Mouse (Mus musculus) embryonic stem cell, embryonic (primary cell): ENCODE results near the gene Pdia6.

Experiments
- CTCF ChIA-PET, 4 experiments: fragments of 300-600 bp in 2 of 4; fragments of 350-600 bp in 2 of 4; sonication (Branson Sonifier 250); formaldehyde crosslinking; loops; one replicate each; lab custom pipeline; 2022; ENCODE audit warnings: inconsistent platforms in 2 of 4; lab: Charles Lee
- POLR2A ChIA-PET, 4 experiments: fragments of 300-600 bp in 2 of 4; fragments of 350-600 bp in 2 of 4; sonication (Branson Sonifier 250); formaldehyde crosslinking; loops; one replicate each; lab custom pipeline; 2022; ENCODE audit warnings: antibody characterized with exemption in 4 of 4, inconsistent platforms in 1 of 4; lab: Charles Lee

Gene Pdia6

GRCm38 (mm10) chr12:17253069-17253468 lies 13.3 kb upstream of the Pdia6 start:
- ChIA-PET CTCF (interaction anchor here (0.6 to 2.0 kb wide), 29 partner anchors 10 to 726 kb away, joined by 3 to 12 read pairs (median 4); partner anchors contain the start of genes 2410004P03Rik (in 1 of the 4) and Kcnf1 (in 1 of the 4)), POLR2A (interaction anchor here in 1 of 4 experiments (0.7 kb wide), 2 partner anchors 244 to 858 kb away, joined by 3 to 4 read pairs; no protein-coding TSS in a partner anchor)

GRCm38 (mm10) chr12:17255602-17256001 lies 10.7 kb upstream of the Pdia6 start:
- CTCF ChIA-PET: interaction anchor here (0.6 to 3.9 kb wide), 31 partner anchors 9 to 805 kb away, joined by 3 to 19 read pairs (median 3); partner anchors contain the start of genes 2410004P03Rik (in 2 of the 4), Kcnf1 (in 2 of the 4), Pdia6 (in 1 of the 4) and Pqlc3 (in 1 of the 4)
- POLR2A ChIA-PET: interaction anchor here in 3 of 4 experiments (0.7 to 1.8 kb wide), 7 partner anchors 11 to 244 kb away, joined by 3 to 6 read pairs (median 3); partner anchors contain the start of genes 2410004P03Rik (in 1 of the 3) and Pdia6 (in 1 of the 3)

GRCm38 (mm10) chr12:17256905-17257304 lies 9.4 kb upstream of the Pdia6 start:
- POLR2A ChIA-PET: interaction anchor here in 2 of 4 experiments (0.7 to 1.2 kb wide), 4 partner anchors 50 to 702 kb away, joined by 3 to 4 read pairs (median 3); partner anchors contain the start of gene 2410004P03Rik (in 1 of the 2)
- CTCF ChIA-PET: interaction anchor here in 3 of 4 experiments (0.6 to 3.9 kb wide), 21 partner anchors 12 to 560 kb away, joined by 3 to 19 read pairs (median 4); partner anchors contain the start of genes 2410004P03Rik (in 1 of the 3) and Kcnf1 (in 1 of the 3)

GRCm38 (mm10) chr12:17258431-17258830 lies 7.9 kb upstream of the Pdia6 start:
- POLR2A ChIA-PET: interaction anchor here in 3 of 4 experiments (0.7 to 1.2 kb wide), 6 partner anchors 11 to 409 kb away, joined by 3 to 4 read pairs (median 3); no protein-coding TSS in a partner anchor
- CTCF ChIA-PET: interaction anchor here in 3 of 4 experiments (0.7 to 3.9 kb wide), 5 partner anchors 15 to 298 kb away, joined by 4 to 19 read pairs (median 9); partner anchors contain the start of gene 2410004P03Rik (in 1 of the 3)

- CTCF ChIA-PET: interaction anchor here in 1 of 4 experiments (1.1 kb wide), 1 partner anchor 9 kb away, joined by 3 read pairs; no protein-coding TSS in a partner anchor
- POLR2A ChIA-PET: no interaction called here
Measured at GRCm38 (mm10) chr12:17261005-17261404, 5.3 kb upstream of the Pdia6 start.

GRCm38 (mm10) chr12:17263881-17264280 lies 2.5 kb upstream of the Pdia6 start:
- ChIA-PET POLR2A (interaction anchor here in 2 of 4 experiments (0.8 to 1.3 kb wide), 3 partner anchors 10 to 86 kb away, joined by 3 to 10 read pairs (median 3); no protein-coding TSS in a partner anchor), CTCF (interaction anchor here in 1 of 4 experiments (0.7 kb wide), 1 partner anchor 10 kb away, joined by 3 read pairs; no protein-coding TSS in a partner anchor)

GRCm38 (mm10) chr12:17264826-17265225 lies 1.5 kb upstream of the Pdia6 start:
- ChIA-PET CTCF (interaction anchor here in 3 of 4 experiments (0.6 to 1.3 kb wide), 4 partner anchors 9 to 231 kb away, joined by 3 to 8 read pairs (median 6); no protein-coding TSS in a partner anchor), POLR2A (interaction anchor here in 2 of 4 experiments (0.8 to 1.4 kb wide), 7 partner anchors 10 to 85 kb away, joined by 3 to 10 read pairs (median 3); partner anchors contain the start of gene Nol10 (in 1 of the 2))

- POLR2A ChIA-PET: interaction anchor here in 2 of 4 experiments (0.8 to 2.0 kb wide), 9 partner anchors 8 to 416 kb away, joined by 3 to 6 read pairs (median 3); partner anchors contain the start of gene Nol10 (in 1 of the 2)
- CTCF ChIA-PET: interaction anchor here in 3 of 4 experiments (0.5 to 1.2 kb wide), 3 partner anchors 11 to 442 kb away, joined by 3 to 4 read pairs (median 3); no protein-coding TSS in a partner anchor
Measured at GRCm38 (mm10) chr12:17266673-17266990, 287 bp downstream of the Pdia6 start.

- ChIA-PET POLR2A (interaction anchor here in 2 of 4 experiments (0.8 to 2.0 kb wide), 5 partner anchors 12 to 257 kb away, joined by 3 to 6 read pairs (median 3); no protein-coding TSS in a partner anchor), CTCF (no interaction called here)
Measured at GRCm38 (mm10) chr12:17267316-17267715, 971 bp downstream of the Pdia6 start.

- CTCF ChIA-PET: interaction anchor here in 3 of 4 experiments (0.8 to 1.8 kb wide), 3 partner anchors 16 to 109 kb away, joined by 3 to 7 read pairs (median 4); no protein-coding TSS in a partner anchor
- POLR2A ChIA-PET: no interaction called here
Measured at GRCm38 (mm10) chr12:17271272-17271671, 4.9 kb downstream of the Pdia6 start.

GRCm38 (mm10) chr12:17273841-17274240 lies 7.5 kb downstream of the Pdia6 start:
- POLR2A ChIA-PET: interaction anchor here in 2 of 4 experiments (0.6 to 2.4 kb wide), 9 partner anchors 7 to 341 kb away, joined by 3 to 12 read pairs (median 5); partner anchors contain the start of gene Pdia6 (in 1 of the 2)
- CTCF ChIA-PET: interaction anchor here in 2 of 4 experiments (0.5 to 2.7 kb wide), 3 partner anchors 16 to 21 kb away, joined by 3 to 12 read pairs (median 8); no protein-coding TSS in a partner anchor

GRCm38 (mm10) chr12:17288496-17288895 lies 22.2 kb downstream of the Pdia6 start:
- ChIA-PET CTCF (interaction anchor here in 1 of 4 experiments (0.9 kb wide), 1 partner anchor 277 kb away, joined by 4 read pairs; the partner anchor contains the start of gene 2410004P03Rik), POLR2A (interaction anchor here in 1 of 4 experiments (1.4 to 2.4 kb wide), 2 partner anchors 11 to 13 kb away, joined by 3 to 10 read pairs; no protein-coding TSS in a partner anchor)

- ChIA-PET CTCF (interaction anchor here in 2 of 4 experiments (0.6 to 0.9 kb wide), 2 partner anchors 33 to 278 kb away, joined by 4 read pairs; partner anchors contain the start of gene 2410004P03Rik (in 1 of the 2)), POLR2A (interaction anchor here in 2 of 4 experiments (0.7 to 2.4 kb wide), 8 partner anchors 9 to 31 kb away, joined by 3 to 10 read pairs (median 4); no protein-coding TSS in a partner anchor)
Measured at GRCm38 (mm10) chr12:17289060-17289459, 22.7 kb downstream of the Pdia6 start.

- POLR2A ChIA-PET: interaction anchor here in 2 of 4 experiments (1.0 to 2.4 kb wide), 7 partner anchors 9 to 28 kb away, joined by 3 to 10 read pairs (median 4); no protein-coding TSS in a partner anchor
Measured at GRCm38 (mm10) chr12:17289913-17290312, 23.6 kb downstream of the Pdia6 start.

GRCm38 (mm10) chr12:17290569-17290968 lies 24.2 kb downstream of the Pdia6 start:
- CTCF ChIA-PET: no interaction called here
- POLR2A ChIA-PET: interaction anchor here in 2 of 4 experiments (1.4 to 2.4 kb wide), 4 partner anchors 8 to 16 kb away, joined by 3 to 10 read pairs (median 5); no protein-coding TSS in a partner anchor

More at GRCm38 (mm10) chr12:17289913-17290312, 23.6 kb downstream of the Pdia6 start:
- CTCF ChIA-PET: no interaction called here

- ChIA-PET CTCF (no interaction called here), POLR2A (interaction anchor here in 2 of 4 experiments (0.5 to 1.4 kb wide), 2 partner anchors 10 kb away, joined by 4 to 6 read pairs; no protein-coding TSS in a partner anchor)
Measured at GRCm38 (mm10) chr12:17296899-17297298, 30.6 kb downstream of the Pdia6 start.

- POLR2A ChIA-PET: interaction anchor here in 2 of 4 experiments (0.7 to 2.5 kb wide), 6 partner anchors 10 to 120 kb away, joined by 3 to 6 read pairs (median 3); no protein-coding TSS in a partner anchor
- CTCF ChIA-PET: no interaction called here
Measured at GRCm38 (mm10) chr12:17299902-17300301, 33.6 kb downstream of the Pdia6 start.

- ChIA-PET POLR2A (interaction anchor here in 1 of 4 experiments (1.7 kb wide), 1 partner anchor 16 kb away, joined by 4 read pairs; no protein-coding TSS in a partner anchor), CTCF (interaction anchor here in 3 of 4 experiments (0.5 to 0.8 kb wide), 3 partner anchors 8 to 61 kb away, joined by 3 to 7 read pairs (median 4); no protein-coding TSS in a partner anchor)
Measured at GRCm38 (mm10) chr12:17305445-17305844, 39.1 kb downstream of the Pdia6 start.
